Mouse (Mus musculus) embryonic facial prominence, embryonic 11.5 days (tissue): ENCODE results near the gene Cdc25a. TPM values are rescaled to one million over a fixed set of nuclear protein-coding genes. Genes with fewer than 3 reads are reported as not detected.

ENCODE experiments used
- ATAC-seq: fragments of 200-750 bp; cut with Nextera tagmentation; replicated peaks from 2 replicates; pipeline ENCODE4 v1.8.0; 2017; ENCODE audit warnings: low read depth; ENCODE audit not compliant: insufficient number of reproducible peaks, low FRiP score, low TSS enrichment
- DNase-seq: peaks from one replicate; pipeline ENCODE4 v3.0.0-alpha.2; 2015; ENCODE audit warnings: low spot score
- H3K27ac ChIP-seq: fragments of 300-500 bp; sonication (generic); replicated peaks from 2 replicates; pipeline ENCODE4 v1.5.1; 2014; ENCODE audit warnings: mild to moderate bottlenecking, low read depth, low read length, control low read depth
- H3K27me3 ChIP-seq: fragments of 300-500 bp; sonication (generic); 2 replicates; pipeline ENCODE4 v1.6.1; 2014; ENCODE audit warnings: mild to moderate bottlenecking, low read length, moderate library complexity, mixed read lengths; ENCODE audit not compliant: control insufficient read depth, insufficient read depth
- H3K36me3 ChIP-seq: fragments of 300-500 bp; sonication (generic); replicated peaks from 2 replicates; pipeline ENCODE4 v1.6.1; 2014; ENCODE audit warnings: low read depth, mild to moderate bottlenecking, low read length, moderate library complexity, mixed read lengths; ENCODE audit not compliant: control insufficient read depth, insufficient read depth
- H3K4me1 ChIP-seq: fragments of 300-500 bp; sonication (generic); 2 replicates; pipeline ENCODE4 v1.6.1; 2014; ENCODE audit warnings: low read length, mixed read lengths; ENCODE audit not compliant: control insufficient read depth, insufficient read depth
- H3K4me2 ChIP-seq: fragments of 300-500 bp; sonication (generic); 2 replicates; pipeline ENCODE4 v1.6.1; 2014; ENCODE audit warnings: low read depth, mild to moderate bottlenecking, control low read depth, low read length, moderate library complexity
- H3K4me3 ChIP-seq: fragments of 300-500 bp; sonication (generic); 2 replicates; pipeline ENCODE4 v1.5.1; 2014; ENCODE audit warnings: low read depth, low read length, control low read depth
- H3K9ac ChIP-seq: fragments of 300-500 bp; sonication (generic); replicated peaks from 2 replicates; pipeline ENCODE4 v1.6.1; 2014; ENCODE audit warnings: mild to moderate bottlenecking, control low read depth, low read length
- H3K9me3 ChIP-seq: fragments of 300-500 bp; sonication (generic); replicated peaks from 2 replicates; pipeline ENCODE4 v1.6.1; 2016; ENCODE audit warnings: mild to moderate bottlenecking, low read length, inconsistent platforms, mixed read lengths; ENCODE audit not compliant: control insufficient read depth
- WGBS: fragments of 180-500 bp; shearing (Covaris S2); extraction: QIAGEN DNeasy Blood & Tissue Kit; methylation state at CpG from one replicate; pipeline ENCODE4 v1.1.7; 2014; 5-methylcytosine and 5-hydroxymethylcytosine counted together
- polyA plus RNA-seq: library from polyadenylated mRNA; unstranded; fragments of >200 nt; fragmentation: Nextera tagmentation; extraction: Ambion mirVana; gene quantifications from 2 replicates; pipeline ENCODE4 v1.2.1, GENCODE M21; 2014

The Cdc25a gene
- polyA plus RNA-seq, 1 experiment from 2014 or later, result 44.1 TPM

- Histone ChIP-seq H3K27me3 (no peaks in the 10 kb centered on the region), H3K4me1 (0 out of 2 replicates have a peak, but pooled peaks cover 2% of the 10 kb centered on the region), H3K4me3 (peak overlapping the region; percentile 80), H3K4me2 (no peak overlapping the region; the same call in 1 of the 2 replicates), H3K27ac (peak overlapping the region; percentile 85; the same call in 1 of the 2 replicates), H3K36me3 (no peaks in the 10 kb centered on the region), H3K9me3 (no peaks in the 10 kb centered on the region), H3K9ac (peak overlapping the region; percentile 36; the same call in 1 of the 2 replicates)
- ATAC-seq (no peak), DNase-seq (no peak)
- WGBS, result 75% methylated on average over 6 of the region's 6 CpGs
These were observed 55.4 kb downstream of the Cdc25a start for GRCm38 (mm10) chr9:109930752-109931151.

- no peaks in the 10 kb centered on the region for H3K36me3 ChIP-seq
- peak within 1 kb of the TSS; percentile 85 for H3K27ac ChIP-seq
- peak within 1 kb of the TSS; percentile 80 for H3K4me3 ChIP-seq
- H3K4me2 ChIP-seq, result peak within 1 kb of the TSS; percentile 73
- H3K9ac ChIP-seq, result peak within 1 kb of the TSS; percentile 82
- no peaks in the 10 kb centered on the region for H3K9me3 ChIP-seq
- DNase-seq (peak; percentile 95), ATAC-seq (peak; percentile 97)
- 0 out of 2 replicates have a peak, but pooled peaks cover 2% of the 10 kb centered on the region for H3K4me1 ChIP-seq
- WGBS, result under 1% methylated on average over 79 of the region's 94 CpGs
- no peaks in the 10 kb centered on the region for H3K27me3 ChIP-seq
These were observed 56.1 kb downstream of the Cdc25a start, which contains the start of gene Map4 for GRCm38 (mm10) chr9:109931257-109932171. TSS of gene Map4 (plus strand) at chr9:109931460.

- 1% methylated on average over 20 of the region's 20 CpGs for WGBS
- DNase-seq (peak; percentile 46), ATAC-seq (no peak)
- Histone ChIP-seq H3K4me3 (peak overlapping the region; percentile 80), H3K36me3 (no peaks in the 10 kb centered on the region), H3K9ac (peak overlapping the region; percentile 82), H3K27ac (peak overlapping the region; percentile 85; the same call in 1 of the 2 replicates), H3K27me3 (no peaks in the 10 kb centered on the region), H3K9me3 (no peaks in the 10 kb centered on the region), H3K4me2 (peak overlapping the region; percentile 73), H3K4me1 (0 out of 2 replicates have a peak, but pooled peaks cover 2% of the 10 kb centered on the region)
These were observed 57.0 kb downstream of the Cdc25a start for GRCm38 (mm10) chr9:109932361-109932755.

GRCm38 (mm10) chr9:109932756-109933375, 57.5 kb downstream of the Cdc25a start:
- Histone ChIP-seq H3K4me1 (0 out of 2 replicates have a peak, but pooled peaks cover 2% of the 10 kb centered on the region), H3K9ac (peak overlapping the region; percentile 82), H3K9me3 (no peaks in the 10 kb centered on the region), H3K4me2 (peak overlapping the region; percentile 73), H3K27ac (peak overlapping the region; percentile 85; the same call in 1 of the 2 replicates), H3K4me3 (peak overlapping the region; percentile 80), H3K27me3 (no peaks in the 10 kb centered on the region), H3K36me3 (no peaks in the 10 kb centered on the region)
- peak; percentile 60 for DNase-seq
- no peak for ATAC-seq
- under 1% methylated on average over 12 of the region's 12 CpGs for WGBS

GRCm38 (mm10) chr9:109939401-109939800, 64.0 kb downstream of the Cdc25a start:
- no peak overlapping the region for H3K4me3 ChIP-seq
- WGBS, result 89% methylated on average over 3 of the region's 3 CpGs
- H3K27me3 ChIP-seq, result no peaks in the 10 kb centered on the region
- H3K9me3 ChIP-seq, result no peaks in the 10 kb centered on the region
- no peak overlapping the region for H3K27ac ChIP-seq
- H3K4me2 ChIP-seq, result no peak overlapping the region
- H3K36me3 ChIP-seq, result no peaks in the 10 kb centered on the region
- no peaks in the 10 kb centered on the region for H3K4me1 ChIP-seq
- H3K9ac ChIP-seq, result no peak overlapping the region
- ATAC-seq, result no peak
- DNase-seq, result no peak

- no peaks in the 10 kb centered on the region for H3K27me3 ChIP-seq
- no peak overlapping the region for H3K27ac ChIP-seq
- H3K9me3 ChIP-seq, result no peaks in the 10 kb centered on the region
- WGBS, result 83% methylated on average over 4 of the region's 4 CpGs
- no peak overlapping the region for H3K4me2 ChIP-seq
- no peaks in the 10 kb centered on the region for H3K4me1 ChIP-seq
- ATAC-seq, result no peak
- no peak overlapping the region for H3K4me3 ChIP-seq
- no peak overlapping the region for H3K9ac ChIP-seq
- H3K36me3 ChIP-seq, result no peaks in the 10 kb centered on the region
- no peak for DNase-seq
These were observed 67.4 kb downstream of the Cdc25a start for GRCm38 (mm10) chr9:109942796-109943195.
